Comparison of ENCODE assay signal across 9 mouse cellular contexts in genomic region chr6:23356141-23356540, GRCm38 (mm10).
"Had no signal": no experiment of that assay in that cellular context is flagged by ENCODE, and none has a peak within 500 bp of the region (broad histone marks: within the 10 kb centered on the region; RNA-seq: fewer than 3 reads in every experiment).

No protein-coding gene starts in this region.

- DNase-seq: liver, postnatal 0 days; lung, adult 2 months; lung, postnatal 14 days; lung, postnatal 36 days; right cerebral cortex, postnatal 14 days; spleen, adult 18-20 months; thymus, adult 18-20 months; thymus, postnatal 14 days; thymus, postnatal 36 days had no signal
